Mouse (Mus musculus) myocyte (in vitro differentiated cells): ENCODE data around the gene Prrx1. TPM values are rescaled to one million over a fixed set of nuclear protein-coding genes. Genes with fewer than 3 reads are reported as not detected.

Experiments used
- H3K27me3 ChIP-seq: one replicate; pipeline ENCODE4 v1.6.1; 2011; ENCODE audit not compliant: control insufficient read depth, insufficient read depth, insufficient read length
- H3K36me3 ChIP-seq: one replicate; pipeline ENCODE4 v1.6.1; 2011; ENCODE audit not compliant: control insufficient read depth, insufficient read depth
- H3K4me2 ChIP-seq: one replicate; pipeline ENCODE4 v1.6.1; 2011; ENCODE audit warnings: low read depth, control low read depth
- H3K4me3 ChIP-seq: one replicate; pipeline ENCODE4 v1.5.1; 2011; ENCODE audit warnings: mild to moderate bottlenecking, control low read depth, moderate library complexity
- H3K79me2 ChIP-seq: one replicate; pipeline ENCODE4 v1.6.1; 2011; ENCODE audit not compliant: control insufficient read depth, insufficient read depth
- H3ac ChIP-seq: one replicate; pipeline ENCODE4 v1.6.1; 2011; ENCODE audit not compliant: control insufficient read depth, insufficient read length
- CEBPB ChIP-seq: IDR thresholded peaks from 2 replicates; pipeline ENCODE4 v1.6.1; 2011; ENCODE audit warnings: mild to moderate bottlenecking, moderate library complexity; ENCODE audit not compliant: poor library complexity, insufficient read depth, severe bottlenecking
- E2F4 ChIP-seq: IDR thresholded peaks from one replicate; pipeline ENCODE4 v1.6.1; 2011; ENCODE audit warnings: mild to moderate bottlenecking, control low read depth, moderate library complexity; ENCODE audit not compliant: insufficient read depth
- MAX ChIP-seq: IDR thresholded peaks from one replicate; pipeline ENCODE4 v1.6.1; 2011; ENCODE audit warnings: low read depth, mild to moderate bottlenecking, control low read depth
- MYOD1 ChIP-seq, 3 experiments: IDR thresholded peaks; one replicate each; pipeline ENCODE4 v1.6.1; 2011; ENCODE audit warnings: control low read depth in 2 of 3, low read depth in 2 of 3, mild to moderate bottlenecking in 2 of 3, moderate library complexity in 1 of 3; ENCODE audit not compliant: insufficient read length in 2 of 3, control insufficient read depth in 1 of 3
- MYOG ChIP-seq, 3 experiments: IDR thresholded peaks; one replicate each; pipeline ENCODE4 v1.6.1; 2011; ENCODE audit warnings: control low read depth in 2 of 3, low read depth in 2 of 3, mild to moderate bottlenecking in 2 of 3; ENCODE audit not compliant: insufficient read length in 2 of 3, control insufficient read depth in 1 of 3, insufficient read depth in 1 of 3
- POLR2A ChIP-seq: IDR thresholded peaks from one replicate; pipeline ENCODE4 v1.6.1; 2011; ENCODE audit warnings: low read depth, mild to moderate bottlenecking, control low read depth, moderate library complexity; ENCODE audit not compliant: insufficient read length
- POLR2AphosphoS2 ChIP-seq: IDR thresholded peaks from one replicate; pipeline ENCODE4 v1.6.1; 2011; ENCODE audit warnings: low read depth, control low read depth; ENCODE audit not compliant: insufficient read length
- REST ChIP-seq: IDR thresholded peaks from one replicate; pipeline ENCODE4 v1.6.1; 2011; ENCODE audit warnings: mild to moderate bottlenecking, control low read depth, moderate library complexity; ENCODE audit not compliant: insufficient read depth, insufficient read length
- SRF ChIP-seq: IDR thresholded peaks from one replicate; pipeline ENCODE4 v1.6.1; 2011; ENCODE audit warnings: low read depth; ENCODE audit not compliant: control insufficient read depth, insufficient read length
- TCF12 ChIP-seq: IDR thresholded peaks from one replicate; pipeline ENCODE4 v1.6.1; 2011; ENCODE audit warnings: mild to moderate bottlenecking, control low read depth; ENCODE audit not compliant: poor library complexity, insufficient read depth, severe bottlenecking
- TCF3 ChIP-seq: IDR thresholded peaks from one replicate; pipeline ENCODE4 v1.6.1; 2011; ENCODE audit warnings: low read depth, control low read depth; ENCODE audit not compliant: insufficient read length
- USF1 ChIP-seq: IDR thresholded peaks from one replicate; pipeline ENCODE4 v1.6.1; 2011; ENCODE audit warnings: low read depth, mild to moderate bottlenecking, control low read depth, moderate library complexity
- polyA plus RNA-seq: library from polyadenylated mRNA; unstranded; fragments of >200 nt; fragmentation: generic; extraction: Trizol; gene quantifications from one replicate; pipeline ENCODE4 v1.2.1, GENCODE M21; 2012; ENCODE audit warnings: missing spikeins

Gene Prrx1
- polyA plus RNA-seq, 1 experiment, result 7.0 TPM

DNA sequence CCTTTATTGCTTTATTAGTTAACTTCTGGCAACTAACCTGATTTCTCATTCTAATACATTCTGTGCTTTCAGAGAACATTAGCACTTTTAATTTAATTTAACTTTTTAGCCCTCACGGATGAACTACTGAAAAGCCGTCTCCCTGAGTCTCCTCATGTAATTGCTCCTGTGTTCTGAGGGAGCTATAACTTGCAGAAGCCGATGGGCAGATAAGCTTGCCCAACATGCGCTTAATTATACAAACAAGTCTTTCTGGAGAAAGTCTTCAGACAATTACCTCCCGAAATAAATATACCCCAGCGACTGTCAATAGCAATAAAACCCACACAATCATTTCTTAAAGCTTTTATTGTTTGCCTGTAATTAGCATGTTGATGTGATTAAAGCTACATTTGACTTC is 44.2 kb upstream of the Prrx1 start:
- Histone ChIP-seq H3K79me2 (no peaks in the 10 kb centered on the region), H3ac (no peak overlapping the region), H3K36me3 (no peaks in the 10 kb centered on the region), H3K27me3 (no peaks in the 10 kb centered on the region), H3K4me3 (no peak overlapping the region), H3K4me2 (no peak overlapping the region)
- TF ChIP-seq CEBPB (no peak), POLR2A (no peak), POLR2AphosphoS2 (no peak), MAX (no peak), SRF (no peak), USF1 (no peak), MYOD1 (IDR thresholded peaks at IDR 0.05; ENCODE audit: control insufficient read depth in 1 of 3, insufficient read length in 2 of 3, low read depth in 2 of 3) (no peak), TCF3 (no peak), MYOG (IDR thresholded peaks at IDR 0.05; ENCODE audit: control insufficient read depth in 1 of 3, insufficient read depth in 1 of 3, insufficient read length in 2 of 3, low read depth in 2 of 3) (no peak), TCF12 (no peak), REST (no peak), E2F4 (no peak)

DNA sequence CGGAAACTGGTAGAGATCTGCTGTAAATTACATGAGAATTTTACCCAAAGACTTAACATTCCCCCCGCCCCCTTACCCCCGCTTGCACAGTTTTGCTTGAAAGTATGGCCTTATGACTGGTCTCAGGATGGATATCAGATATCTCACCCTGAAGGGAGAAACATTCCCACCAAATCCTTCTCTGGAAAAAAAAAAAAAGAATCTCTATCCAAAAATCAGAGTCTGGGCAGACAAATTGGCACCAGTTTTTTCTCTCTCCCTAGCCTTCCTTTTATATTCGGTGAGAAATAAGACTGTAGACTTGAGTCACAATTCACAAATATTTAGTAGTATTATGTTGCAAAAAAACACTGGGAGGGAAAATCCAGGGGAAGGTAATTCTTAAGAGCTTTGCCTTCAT is 42.7 kb upstream of the Prrx1 start:
- Histone ChIP-seq H3K4me3 (no peak overlapping the region), H3K79me2 (no peaks in the 10 kb centered on the region), H3K27me3 (no peaks in the 10 kb centered on the region), H3K36me3 (no peaks in the 10 kb centered on the region), H3K4me2 (peak overlapping the region; percentile 8), H3ac (no peak overlapping the region)
- TF ChIP-seq CEBPB (no peak), TCF3 (no peak), USF1 (no peak), POLR2AphosphoS2 (no peak), POLR2A (no peak), REST (no peak), TCF12 (no peak), MYOD1 (IDR thresholded peaks at IDR 0.05; ENCODE audit: control insufficient read depth in 1 of 3, insufficient read length in 2 of 3, low read depth in 2 of 3) (no peak), MAX (no peak), SRF (no peak), MYOG (IDR thresholded peaks at IDR 0.05; ENCODE audit: control insufficient read depth in 1 of 3, insufficient read depth in 1 of 3, insufficient read length in 2 of 3, low read depth in 2 of 3) (no peak), E2F4 (no peak)

DNA sequence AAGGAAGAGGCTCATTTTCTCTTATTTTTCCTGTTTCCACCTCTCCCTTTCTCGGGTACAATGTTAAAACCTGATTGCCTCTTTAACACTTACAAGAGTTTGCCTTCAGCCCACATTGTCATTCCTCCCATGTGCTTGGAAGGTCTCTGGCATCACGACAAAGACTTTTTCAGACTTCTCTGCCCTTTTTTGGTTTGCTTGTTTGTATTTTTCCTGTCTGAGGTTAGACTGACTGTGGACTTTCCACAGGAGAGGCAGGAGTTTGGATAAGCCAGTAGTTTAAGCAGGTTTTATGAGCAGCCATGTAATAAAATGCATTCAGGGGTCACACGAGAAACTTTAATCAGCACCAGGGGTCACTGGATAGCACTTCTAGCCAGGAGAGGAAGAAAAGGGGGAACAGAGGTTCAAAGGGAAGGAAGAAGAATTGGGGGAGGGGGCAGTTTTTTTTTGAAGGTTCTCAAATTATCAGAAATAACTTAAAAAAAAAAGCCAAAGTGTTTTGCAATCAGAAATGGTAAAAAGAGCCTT is 42.2 kb upstream of the Prrx1 start:
- TF ChIP-seq TCF12 (no peak), TCF3 (no peak), CEBPB (no peak), REST (no peak), POLR2AphosphoS2 (no peak), MYOD1 (IDR thresholded peaks at IDR 0.05; ENCODE audit: control insufficient read depth in 1 of 3, insufficient read length in 2 of 3, low read depth in 2 of 3) (no peak), SRF (no peak), USF1 (no peak), E2F4 (no peak), POLR2A (no peak), MYOG (IDR thresholded peaks at IDR 0.05; ENCODE audit: control insufficient read depth in 1 of 3, insufficient read depth in 1 of 3, insufficient read length in 2 of 3, low read depth in 2 of 3) (no peak), MAX (no peak)
- Histone ChIP-seq H3K79me2 (no peaks in the 10 kb centered on the region), H3ac (no peak overlapping the region), H3K4me2 (peak overlapping the region; percentile 8), H3K4me3 (no peak overlapping the region), H3K36me3 (no peaks in the 10 kb centered on the region), H3K27me3 (no peaks in the 10 kb centered on the region)

DNA sequence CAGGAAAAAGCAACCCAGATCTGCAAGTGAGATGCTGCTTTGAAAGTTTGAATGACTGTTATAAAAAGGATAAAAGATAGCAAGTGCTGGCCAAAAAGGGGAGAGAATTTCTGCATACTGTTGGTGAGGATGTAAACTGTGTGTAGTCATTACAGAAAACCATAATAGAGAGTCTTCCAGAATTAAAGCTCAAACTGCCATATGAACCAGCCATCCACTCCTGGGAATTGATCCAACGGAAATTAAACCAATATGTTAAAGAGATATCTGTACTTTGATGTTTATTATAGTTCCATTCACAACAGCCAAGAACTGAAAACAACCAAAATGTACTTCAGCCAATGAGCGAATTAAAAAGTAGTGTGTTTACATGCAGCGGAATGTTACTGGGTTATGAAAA is 37.5 kb upstream of the Prrx1 start:
- Histone ChIP-seq H3ac (no peak overlapping the region), H3K4me2 (no peak overlapping the region), H3K27me3 (no peaks in the 10 kb centered on the region), H3K4me3 (no peak overlapping the region), H3K36me3 (no peaks in the 10 kb centered on the region), H3K79me2 (no peaks in the 10 kb centered on the region)
- no peak for TF ChIP-seq MYOG (IDR thresholded peaks at IDR 0.05; ENCODE audit: control insufficient read depth in 1 of 3, insufficient read depth in 1 of 3, insufficient read length in 2 of 3, low read depth in 2 of 3)
- TF ChIP-seq SRF, result no peak
- no peak for TF ChIP-seq POLR2AphosphoS2
- TF ChIP-seq TCF3, result no peak
- no peak for TF ChIP-seq CEBPB
- no peak for TF ChIP-seq USF1
- no peak for TF ChIP-seq E2F4
- no peak for TF ChIP-seq TCF12
- no peak for TF ChIP-seq POLR2A
- no peak for TF ChIP-seq MAX
- TF ChIP-seq MYOD1 (IDR thresholded peaks at IDR 0.05; ENCODE audit: control insufficient read depth in 1 of 3, insufficient read length in 2 of 3, low read depth in 2 of 3), result no peak
- no peak for TF ChIP-seq REST
